Mouse (Mus musculus): ENCODE measurements at regions not wholly inside any gene's neighbourhood (a gene's known extent, or its start where the extent isn't known, plus 50 kb on each side); places are given as distances from the start of the nearest gene placed in this dataset.
"Not testable (repeated sequence)": the region's sequence is repeated elsewhere in the genome, so short reads cannot be mapped to it uniquely, and the experiment has no call there.

- DNase-seq (ENCODE audit: low read depth), result no peak
Measured at GRCm38 (mm10) chr2:78600753-78601152, 267.2 kb upstream of the Ube2e3 start.

- no peak for DNase-seq (ENCODE audit: low read depth)
Measured at GRCm38 (mm10) chr2:78598039-78598438, 269.9 kb upstream of the Ube2e3 start.

DNA sequence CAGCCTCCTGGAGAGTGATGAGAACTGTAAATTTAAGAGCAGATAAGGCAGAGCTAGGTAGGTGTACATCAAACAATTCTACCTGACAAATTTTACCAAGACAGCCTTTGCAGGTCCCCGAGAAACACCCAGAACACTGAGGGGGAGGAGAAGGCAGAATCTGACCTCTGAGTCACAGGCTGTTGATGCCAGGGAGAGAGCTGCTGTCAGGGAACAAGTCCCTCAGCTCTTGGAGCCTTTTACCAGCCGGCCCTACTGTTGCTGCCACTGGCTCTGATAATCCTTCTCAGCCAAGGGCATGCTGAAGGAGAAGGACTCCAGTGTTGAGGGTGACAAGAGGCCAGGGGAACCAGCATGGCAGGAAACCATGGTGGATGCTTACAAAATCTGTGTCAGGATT is 271.7 kb upstream of the Ube2e3 start:
- no peak for DNase-seq (ENCODE audit: low read depth)

- no peak for DNase-seq (ENCODE audit: low read depth)
Measured at GRCm38 (mm10) chr2:78580013-78580412, 287.9 kb upstream of the Ube2e3 start.

DNA sequence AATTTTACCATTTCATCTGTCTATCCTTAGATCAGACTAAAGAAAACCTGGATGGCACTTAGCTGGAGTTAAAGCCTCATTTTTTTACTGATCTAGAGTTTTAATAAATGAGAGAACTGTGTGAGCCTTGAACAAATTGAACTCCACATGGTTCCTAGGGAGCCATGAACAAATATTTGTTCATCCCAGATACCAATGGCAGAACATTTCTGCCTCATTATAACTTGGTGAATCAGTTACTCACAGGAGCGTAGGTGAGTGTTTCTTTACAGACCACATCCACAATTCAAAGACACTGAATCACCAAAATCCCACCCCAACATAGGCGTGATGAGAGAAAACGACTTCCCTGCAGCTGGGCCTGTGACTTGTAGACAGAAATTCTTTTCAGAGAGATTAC is 295.4 kb upstream of the Ube2e3 start:
- no peak for DNase-seq (ENCODE audit: low read depth)

DNA sequence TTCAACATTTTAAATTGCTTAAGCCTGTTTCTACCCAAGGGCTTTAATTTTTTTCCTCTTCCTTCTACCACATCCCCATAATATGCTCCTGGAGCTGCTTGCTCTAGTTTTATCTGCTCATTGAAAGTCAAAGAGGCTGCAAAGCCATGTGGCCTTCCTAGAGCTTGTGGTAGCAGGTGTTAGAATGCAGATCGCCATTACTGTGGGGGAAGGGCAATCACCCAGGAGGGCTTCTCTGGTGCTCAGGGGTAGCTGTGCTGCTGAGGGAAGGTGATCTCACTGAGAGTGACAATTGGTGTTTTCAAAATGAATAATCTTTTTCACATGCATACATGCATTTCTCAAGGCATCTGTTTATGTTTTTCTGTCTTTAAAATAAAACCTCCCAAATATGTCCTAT is 309.8 kb upstream of the Ube2e3 start:
- no peak for DNase-seq (ENCODE audit: low read depth)

DNA sequence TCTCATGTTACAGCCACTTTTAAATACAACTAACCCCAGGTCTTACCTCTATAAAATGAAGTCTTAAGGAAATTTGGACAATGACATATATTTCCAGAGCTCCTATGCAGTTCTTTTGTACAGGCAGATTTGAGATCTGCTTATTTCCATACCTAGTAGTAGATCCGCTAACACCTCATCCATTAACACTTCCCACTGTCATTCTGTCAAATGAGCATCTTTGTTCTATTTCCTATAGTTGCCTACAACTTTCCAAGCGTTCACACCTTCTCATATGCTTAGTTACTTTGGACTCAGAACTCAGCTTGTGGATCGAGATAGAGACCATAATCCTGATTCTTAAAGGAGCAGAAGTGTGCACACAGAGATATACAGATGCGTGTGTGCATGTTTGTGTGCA is 316.8 kb upstream of the Ube2e3 start:
- DNase-seq (ENCODE audit: low read depth), result no peak

DNA sequence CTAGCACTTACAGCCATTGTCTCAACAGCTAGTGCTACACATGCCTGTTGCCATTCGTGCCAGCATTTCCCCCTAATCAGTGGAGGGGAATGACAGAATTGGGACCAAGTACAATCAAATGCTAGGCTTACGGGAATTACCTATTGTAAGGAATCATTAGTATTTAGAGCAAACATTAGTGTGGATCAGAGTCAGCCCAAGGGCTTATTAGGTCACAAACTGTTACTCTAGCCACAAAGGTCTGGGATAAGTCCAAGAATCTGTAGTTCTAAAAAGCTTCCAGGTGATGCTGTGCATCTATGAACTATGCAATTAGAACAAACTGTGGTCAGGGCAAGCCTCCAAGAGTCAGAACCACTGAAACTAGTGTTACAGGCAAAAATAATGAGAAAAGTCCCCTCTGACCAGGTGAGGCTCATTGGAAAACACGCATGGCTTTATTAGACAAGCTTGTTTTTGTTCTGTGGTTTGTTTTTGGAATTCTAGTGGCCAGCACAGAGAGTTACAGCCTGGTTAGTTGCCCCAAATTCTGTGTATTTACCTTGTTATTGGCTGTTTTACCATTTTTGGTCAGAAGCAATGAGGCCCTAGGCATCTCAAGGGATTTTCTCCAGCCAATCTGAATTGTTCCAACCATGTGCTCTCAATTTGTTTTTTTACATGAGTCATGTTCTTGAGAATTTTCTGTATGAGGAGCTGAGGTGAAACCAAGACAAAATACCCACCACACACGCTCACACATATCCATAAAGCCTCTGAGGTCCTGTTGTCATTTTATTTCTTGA is 319.0 kb upstream of the Ube2e3 start:
- peak; percentile 91 for DNase-seq (ENCODE audit: low read depth)

- DNase-seq (ENCODE audit: low read depth), result no peak
Measured at GRCm38 (mm10) chr2:78547286-78547685, 320.6 kb upstream of the Ube2e3 start.

DNA sequence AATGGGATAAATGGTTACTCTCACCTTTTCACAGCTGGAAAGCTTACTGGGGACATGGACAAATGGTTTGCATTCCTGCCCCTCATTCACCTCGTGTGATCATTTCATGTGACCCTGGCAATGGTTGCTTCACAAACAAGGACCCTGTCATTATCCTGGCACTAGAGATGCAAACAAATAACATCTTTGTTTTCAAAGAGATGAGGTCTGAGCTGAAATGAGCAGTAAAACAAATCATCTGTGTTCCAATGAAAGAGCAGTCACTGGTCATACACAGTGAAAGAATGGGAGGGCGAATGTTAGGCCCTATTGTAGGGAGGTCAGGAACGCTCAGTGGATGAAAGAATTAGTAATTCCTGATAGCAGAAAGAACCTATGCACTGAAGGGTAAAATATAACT is 327.5 kb upstream of the Ube2e3 start:
- DNase-seq (ENCODE audit: low read depth), result no peak

- peak; percentile 67 for DNase-seq (ENCODE audit: low read depth)
Measured at GRCm38 (mm10) chr2:78539592-78540300, 328.2 kb upstream of the Ube2e3 start.

DNA sequence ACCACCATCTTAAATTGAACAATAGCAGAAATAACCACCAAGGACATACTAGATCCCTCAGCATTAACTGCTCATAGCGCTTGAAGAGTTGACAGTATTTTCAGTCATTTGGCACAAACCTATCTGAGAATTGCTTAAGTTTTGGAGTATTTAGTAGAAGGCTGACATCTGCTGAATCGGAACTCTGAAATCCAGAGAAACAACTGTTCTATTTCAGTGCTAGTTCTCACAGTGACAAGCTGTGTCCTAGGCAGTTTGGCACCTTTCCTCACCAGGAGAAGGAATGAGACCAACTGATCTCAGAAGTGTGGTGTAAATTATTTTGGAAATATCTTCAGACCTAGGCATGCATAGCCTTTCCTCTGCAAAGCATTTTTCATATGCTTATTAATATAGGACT is 330.4 kb upstream of the Ube2e3 start:
- DNase-seq (ENCODE audit: low read depth), result no peak

DNA sequence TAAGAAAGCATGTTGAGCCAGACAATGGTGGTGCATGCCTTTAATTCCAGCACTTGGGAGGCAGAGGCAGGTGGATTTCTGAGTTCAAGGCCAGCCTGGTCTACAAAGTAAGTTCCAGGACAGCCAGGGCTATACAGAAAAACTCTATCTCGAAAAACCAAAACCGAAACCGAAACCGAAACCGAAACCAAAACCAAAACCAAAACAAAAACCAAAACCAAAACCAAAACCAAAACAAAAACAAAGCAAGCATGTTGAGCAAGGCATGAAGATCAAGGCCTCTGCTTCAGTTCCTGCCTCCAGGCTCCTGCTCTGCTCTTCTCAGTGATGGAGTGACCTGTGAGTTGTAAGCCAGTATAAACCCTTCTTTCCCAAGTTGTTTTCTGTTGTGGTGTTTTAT is 334.0 kb upstream of the Ube2e3 start:
- DNase-seq (ENCODE audit: low read depth), result not testable (repeated sequence)

DNA sequence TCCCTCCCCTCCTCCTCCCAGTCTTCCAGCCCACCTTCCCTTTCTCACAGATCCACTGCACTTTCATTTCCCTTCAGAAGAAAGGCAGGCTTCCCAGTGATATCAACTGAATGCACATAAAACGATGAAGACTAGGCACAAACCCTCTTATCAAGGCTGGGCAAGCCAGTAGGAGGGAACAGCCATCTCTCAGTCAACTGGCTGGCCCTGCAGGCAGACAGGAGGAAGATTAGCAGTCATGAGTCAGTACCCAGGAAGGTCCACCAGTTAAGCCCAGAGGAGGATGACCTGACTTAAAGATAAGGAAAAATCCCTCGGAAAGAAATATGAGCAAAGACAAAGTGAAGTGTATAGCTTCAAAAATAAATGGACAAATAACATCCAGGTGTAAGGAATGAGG is 337.4 kb upstream of the Ube2e3 start:
- DNase-seq (ENCODE audit: low read depth), result no peak

DNA sequence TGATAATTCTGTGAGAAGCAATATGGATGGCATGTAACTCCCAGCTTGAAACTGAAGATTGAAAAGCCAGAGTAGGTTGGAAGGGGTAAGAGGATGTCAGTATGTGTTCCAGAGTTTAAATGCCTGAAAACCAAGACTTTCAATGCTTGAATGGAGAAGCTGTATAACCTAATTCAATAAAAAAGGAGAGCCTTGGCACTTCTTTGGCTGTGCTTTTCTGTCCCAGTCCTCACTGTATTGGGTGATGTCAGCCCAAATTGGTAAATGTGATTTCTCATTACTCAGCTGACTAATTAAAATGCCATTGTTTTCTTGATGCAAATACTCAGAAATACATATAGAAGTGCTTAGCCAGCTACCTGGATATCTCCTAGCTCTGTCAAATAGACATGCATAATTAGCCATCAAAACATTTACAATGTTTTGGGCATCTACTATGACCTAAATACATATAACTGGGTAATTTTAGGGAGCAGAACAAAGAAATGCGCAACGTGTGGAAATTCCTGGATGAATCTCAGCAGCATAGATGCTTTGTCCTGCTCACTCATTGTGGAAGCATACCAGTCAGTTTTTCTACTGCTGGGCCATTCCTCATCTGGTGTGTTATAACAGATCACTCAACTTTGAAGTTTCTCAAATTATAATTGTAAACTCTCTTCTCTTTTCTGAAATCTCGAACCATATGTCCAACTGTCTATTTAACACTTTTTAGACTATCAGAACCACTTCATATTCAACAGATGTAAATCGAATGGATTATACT is 347.5 kb upstream of the Ube2e3 start:
- no peak for DNase-seq (ENCODE audit: low read depth)

DNA sequence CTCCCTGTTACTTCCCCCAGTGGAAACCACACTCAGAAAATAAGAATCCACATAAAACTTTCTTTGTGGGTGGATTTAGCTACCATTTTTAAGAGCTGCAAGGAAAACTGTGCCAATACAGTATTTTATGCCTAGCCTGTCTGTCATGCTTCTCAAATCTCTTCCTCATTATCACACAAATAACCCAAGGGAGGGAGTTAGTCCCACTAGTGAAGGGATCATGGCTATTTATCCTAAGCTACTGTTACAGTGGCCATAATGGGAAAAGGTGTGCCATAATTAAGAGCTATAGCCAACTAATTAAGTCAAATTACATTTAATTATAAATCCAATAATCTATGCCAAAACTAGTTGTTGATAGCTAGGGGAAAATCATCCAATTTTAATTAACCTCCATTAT is 374.8 kb upstream of the Ube2e3 start:
- no peak for DNase-seq (ENCODE audit: low read depth)

DNA sequence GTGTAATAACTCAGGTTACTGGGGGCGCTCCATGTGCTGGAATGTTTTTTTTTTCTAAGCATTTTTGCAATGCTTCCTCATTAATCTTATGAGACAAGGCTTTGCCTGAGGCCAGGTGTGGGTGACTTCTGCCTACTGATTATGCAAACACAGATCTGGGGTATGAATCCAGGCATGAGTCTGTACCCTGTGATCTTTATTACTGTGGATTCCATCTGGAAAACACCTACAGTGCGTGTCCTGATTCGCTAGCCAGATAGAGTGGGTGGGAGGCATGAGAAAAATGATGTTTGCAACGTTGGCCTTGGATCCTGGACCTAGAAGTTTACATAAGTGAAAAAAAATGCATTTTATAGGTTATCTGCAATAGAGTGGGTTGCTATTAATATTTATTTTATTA is 387.9 kb upstream of the Ube2e3 start:
- DNase-seq (ENCODE audit: low read depth), result no peak

GRCm38 (mm10) chr2:78459444-78459843 is 408.5 kb upstream of the Ube2e3 start:
- DNase-seq (ENCODE audit: low read depth), result no peak

GRCm38 (mm10) chr2:78453411-78453810 is 414.5 kb upstream of the Ube2e3 start:
- no peak for DNase-seq (ENCODE audit: low read depth)

DNA sequence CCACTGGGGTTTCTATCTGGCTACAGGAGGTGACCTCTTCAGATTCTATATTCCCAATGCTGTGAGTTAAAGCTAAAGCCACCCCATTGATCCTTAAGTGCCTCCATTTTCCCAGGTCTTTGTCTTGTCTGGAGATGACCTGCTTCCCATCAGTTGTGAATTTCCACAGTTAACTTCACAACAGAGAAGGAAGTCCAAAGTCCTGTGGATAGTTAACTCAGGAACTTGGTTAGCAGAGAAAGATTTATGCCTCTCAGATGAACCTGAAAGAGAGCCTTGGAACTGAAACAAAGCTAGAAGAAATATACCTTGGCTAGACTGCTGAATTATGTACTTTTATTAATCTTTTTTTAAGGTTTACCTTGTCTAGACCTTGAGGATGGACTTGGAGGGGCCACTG is 431.1 kb upstream of the Ube2e3 start:
- DNase-seq (ENCODE audit: low read depth), result no peak

GRCm38 (mm10) chr2:78435071-78435470 is 432.9 kb upstream of the Ube2e3 start:
- no peak for DNase-seq (ENCODE audit: low read depth)

DNA sequence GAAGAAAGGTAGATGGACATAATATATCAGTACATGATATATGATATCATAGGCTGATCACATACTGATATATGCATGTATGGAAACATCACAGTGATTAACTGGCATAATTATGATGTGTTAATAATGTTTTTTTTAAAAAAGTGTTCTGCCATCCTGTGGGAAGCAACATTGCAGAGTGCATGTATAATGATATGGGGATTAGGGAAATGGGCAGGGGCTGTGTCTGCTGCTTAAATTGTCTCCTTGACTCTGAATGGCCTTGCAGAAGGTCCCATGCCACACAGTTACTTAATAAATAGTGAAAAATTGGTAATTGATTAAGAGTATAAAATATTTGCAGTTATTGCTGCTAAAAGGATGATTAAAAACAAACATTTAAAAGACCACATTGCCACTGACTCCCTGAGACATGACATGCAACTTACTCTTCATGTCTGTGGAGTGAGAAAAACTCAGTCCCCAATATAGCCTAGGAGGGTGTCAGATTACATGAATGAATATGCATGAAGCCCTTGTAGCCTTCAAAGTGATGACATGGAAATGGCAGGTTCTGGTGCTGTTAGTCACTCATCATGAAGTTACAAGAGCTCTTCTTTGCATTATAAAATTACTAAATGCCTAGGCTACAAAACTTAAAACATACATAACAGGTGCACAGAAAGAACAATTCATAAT is 440.1 kb upstream of the Ube2e3 start:
- no peak for DNase-seq (ENCODE audit: low read depth)
